Mouse (Mus musculus): ENCODE data around the gene Rxfp2. TPM values are rescaled to one million over a fixed set of nuclear protein-coding genes. Genes with fewer than 3 reads are reported as not detected.

Gene Rxfp2
- total and polyA plus RNA-seq, 2 experiments from 2014 or later = 0.31 to 0.73 TPM

DNA sequence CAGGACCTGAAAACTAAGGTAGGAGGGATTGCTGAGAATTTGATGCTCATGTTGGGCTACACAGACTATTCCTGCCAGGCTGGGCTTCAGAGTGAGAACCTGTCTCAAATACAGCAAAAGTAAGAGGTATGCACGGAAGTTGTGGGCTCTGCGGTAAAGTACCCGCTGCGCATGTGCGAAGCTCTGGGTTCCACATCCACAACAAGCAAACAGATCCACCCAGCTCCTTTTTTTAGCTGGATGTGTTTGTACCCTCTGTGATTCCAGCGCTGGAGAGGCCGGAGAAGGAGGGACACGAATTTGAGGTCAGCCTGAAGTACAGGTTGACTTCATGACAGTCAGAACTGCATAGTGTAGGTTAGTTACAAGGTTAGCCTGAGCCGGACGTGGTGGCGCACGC, 80.3 kb downstream of the Rxfp2 start:
- 93% methylated on average over 12 of the region's 12 CpGs for WGBS

GRCm38 (mm10) chr5:150101789-150102188, 83.3 kb downstream of the Rxfp2 start:
- H3K9me3 ChIP-seq (ENCODE audit: low read length) = no peaks in the 10 kb centered on the region
- no peak for TF ChIP-seq CTCF (IDR thresholded peaks at IDR 0.05; ENCODE audit: low read depth)
- ATAC-seq = no peak
- WGBS = 86% methylated on average over 11 of the region's 11 CpGs
- H3K27me3 ChIP-seq (ENCODE audit: insufficient read depth, low read length) = no peaks in the 10 kb centered on the region
- H3K9ac ChIP-seq (replicated peaks; ENCODE audit: low read length) = no peak overlapping the region
- H3K36me3 ChIP-seq (ENCODE audit: insufficient read depth, low read length) = no peaks in the 10 kb centered on the region
- DNase-seq (ENCODE audit: low spot score) = no peak
- H3K4me2 ChIP-seq (ENCODE audit: low read depth, low read length) = no peak overlapping the region
- no peak overlapping the region for H3K4me3 ChIP-seq (ENCODE audit: low read length)
- H3K4me1 ChIP-seq (ENCODE audit: insufficient read depth, low read length) = no peaks in the 10 kb centered on the region
- no peak overlapping the region for H3K27ac ChIP-seq

More for the DNA sequence above, 80.3 kb downstream of the Rxfp2 start:
- H3K27me3 ChIP-seq (ENCODE audit: insufficient read depth, low read length) = no peaks in the 10 kb centered on the region
- no peak overlapping the region for H3K27ac ChIP-seq
- H3K9me3 ChIP-seq (ENCODE audit: low read length) = no peaks in the 10 kb centered on the region
- no peak overlapping the region for H3K9ac ChIP-seq (replicated peaks; ENCODE audit: low read length)
- TF ChIP-seq CTCF (IDR thresholded peaks at IDR 0.05; ENCODE audit: low read depth) = no peak
- no peak overlapping the region for H3K4me3 ChIP-seq (ENCODE audit: low read length)
- no peak for DNase-seq (ENCODE audit: low spot score)
- no peak overlapping the region for H3K4me2 ChIP-seq (ENCODE audit: low read depth, low read length)
- H3K4me1 ChIP-seq (ENCODE audit: insufficient read depth, low read length) = no peaks in the 10 kb centered on the region
- ATAC-seq = no peak
- no peaks in the 10 kb centered on the region for H3K36me3 ChIP-seq (ENCODE audit: insufficient read depth, low read length)

DNA sequence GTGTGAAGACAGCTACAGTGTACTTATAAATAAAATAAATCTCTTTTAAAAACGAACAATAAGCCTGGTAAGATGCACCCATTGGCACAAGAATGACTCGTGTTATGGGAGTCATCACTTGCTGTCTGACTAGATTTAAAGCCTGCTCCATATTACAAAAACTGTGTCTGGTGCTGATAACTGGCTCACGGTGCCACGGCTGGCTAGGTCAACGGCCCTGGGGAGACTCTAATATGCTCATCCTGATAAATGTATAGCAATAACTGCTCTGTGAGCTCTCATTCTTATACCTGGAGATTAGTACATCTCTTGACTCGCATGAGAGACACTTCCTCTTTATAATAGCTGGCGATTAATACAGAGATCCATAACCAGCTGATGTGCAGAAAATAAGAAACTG, 87.9 kb downstream of the Rxfp2 start:
- Histone ChIP-seq H3K4me1 (ENCODE audit: insufficient read depth, low read length) (no peaks in the 10 kb centered on the region), H3K27me3 (ENCODE audit: insufficient read depth, low read length) (no peaks in the 10 kb centered on the region), H3K27ac (no peak overlapping the region), H3K4me2 (ENCODE audit: low read depth, low read length) (no peak overlapping the region), H3K36me3 (ENCODE audit: insufficient read depth, low read length) (no peaks in the 10 kb centered on the region), H3K9ac (replicated peaks; ENCODE audit: low read length) (no peak overlapping the region), H3K9me3 (ENCODE audit: low read length) (no peaks in the 10 kb centered on the region), H3K4me3 (ENCODE audit: low read length) (no peak overlapping the region)
- no peak for TF ChIP-seq CTCF (IDR thresholded peaks at IDR 0.05; ENCODE audit: low read depth)
- DNase-seq (ENCODE audit: low spot score) (no peak), ATAC-seq (no peak)
- WGBS = 90% methylated on average over 7 of the region's 7 CpGs

DNA sequence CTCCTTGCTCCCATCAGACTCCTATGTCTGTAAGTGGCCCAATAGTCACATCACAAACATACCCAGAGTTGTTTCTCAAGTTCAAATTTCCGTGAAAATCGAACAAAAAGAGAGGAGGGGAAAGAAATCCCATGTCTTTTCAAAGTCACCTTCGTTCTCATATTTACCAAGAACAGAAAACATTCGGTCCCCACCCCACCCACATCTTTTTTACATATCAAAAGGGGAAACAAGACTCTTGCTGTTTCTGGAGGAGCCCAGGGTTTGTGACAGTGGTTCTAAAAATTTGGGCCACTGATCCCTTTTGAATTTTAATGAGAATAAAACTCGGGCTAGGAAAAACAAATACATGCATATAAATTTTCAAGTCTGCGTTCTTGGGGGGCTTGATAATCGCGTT, 92.8 kb downstream of the Rxfp2 start:
- H3K36me3 ChIP-seq (ENCODE audit: insufficient read depth, low read length) = no peaks in the 10 kb centered on the region
- ATAC-seq (no peak), DNase-seq (ENCODE audit: low spot score) (no peak)
- H3K27ac ChIP-seq = no peak overlapping the region
- H3K4me2 ChIP-seq (ENCODE audit: low read depth, low read length) = no peak overlapping the region
- H3K9me3 ChIP-seq (ENCODE audit: low read length) = no peaks in the 10 kb centered on the region
- no peak overlapping the region for H3K9ac ChIP-seq (replicated peaks; ENCODE audit: low read length)
- TF ChIP-seq CTCF (IDR thresholded peaks at IDR 0.05; ENCODE audit: low read depth) = no peak
- WGBS = 36% methylated on average over 8 of the region's 8 CpGs
- H3K4me1 ChIP-seq (ENCODE audit: insufficient read depth, low read length) = peaks cover 8% of the 10 kb centered on the region; the same call in 1 of the 2 replicates
- H3K27me3 ChIP-seq (ENCODE audit: insufficient read depth, low read length) = no peaks in the 10 kb centered on the region
- no peak overlapping the region for H3K4me3 ChIP-seq (ENCODE audit: low read length)

DNA sequence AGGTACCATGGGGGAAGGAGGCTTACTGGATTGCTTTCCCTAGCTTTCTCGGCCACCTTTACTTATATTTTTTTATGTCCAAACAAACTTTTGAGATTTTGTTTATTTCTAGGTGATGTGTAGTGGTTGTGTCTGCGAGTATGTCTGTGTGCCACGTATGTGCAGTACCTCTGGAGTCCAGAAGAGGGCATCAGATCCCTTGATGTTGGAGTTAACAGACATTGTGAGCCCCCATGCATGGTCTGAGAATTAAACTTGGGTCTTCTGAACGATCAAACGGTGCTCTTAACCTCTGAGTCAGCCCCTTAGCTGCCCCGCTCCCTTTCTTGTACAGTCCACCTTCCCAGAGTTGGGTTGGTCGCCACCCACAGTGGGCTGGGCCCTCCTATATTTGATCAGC, 95.5 kb downstream of the Rxfp2 start:
- Histone ChIP-seq H3K4me2 (ENCODE audit: low read depth, low read length) (no peak overlapping the region), H3K4me3 (ENCODE audit: low read length) (no peak overlapping the region), H3K27me3 (ENCODE audit: insufficient read depth, low read length) (no peaks in the 10 kb centered on the region), H3K9ac (replicated peaks; ENCODE audit: low read length) (no peak overlapping the region), H3K4me1 (ENCODE audit: insufficient read depth, low read length) (peaks cover 8% of the 10 kb centered on the region), H3K27ac (no peak overlapping the region), H3K9me3 (ENCODE audit: low read length) (no peaks in the 10 kb centered on the region), H3K36me3 (ENCODE audit: insufficient read depth, low read length) (no peaks in the 10 kb centered on the region)
- peak; percentile 64 for TF ChIP-seq CTCF (IDR thresholded peaks at IDR 0.05; ENCODE audit: low read depth)
- ATAC-seq = no peak
- WGBS = 82% methylated on average over 7 of the region's 7 CpGs
- peak; percentile 40 for DNase-seq (ENCODE audit: low spot score)

GRCm38 (mm10) chr5:150114778-150115177, 96.3 kb downstream of the Rxfp2 start:
- no peak for TF ChIP-seq CTCF (IDR thresholded peaks at IDR 0.05; ENCODE audit: low read depth)
- WGBS = 84% methylated on average over 4 of the region's 4 CpGs
- H3K4me3 ChIP-seq (ENCODE audit: low read length) = no peak overlapping the region
- H3K36me3 ChIP-seq (ENCODE audit: insufficient read depth, low read length) = no peaks in the 10 kb centered on the region
- DNase-seq (ENCODE audit: low spot score) (no peak), ATAC-seq (no peak)
- no peak overlapping the region for H3K4me2 ChIP-seq (ENCODE audit: low read depth, low read length)
- no peaks in the 10 kb centered on the region for H3K9me3 ChIP-seq (ENCODE audit: low read length)
- peaks cover 8% of the 10 kb centered on the region for H3K4me1 ChIP-seq (ENCODE audit: insufficient read depth, low read length)
- H3K27ac ChIP-seq = no peak overlapping the region
- H3K27me3 ChIP-seq (ENCODE audit: insufficient read depth, low read length) = no peaks in the 10 kb centered on the region
- no peak overlapping the region for H3K9ac ChIP-seq (replicated peaks; ENCODE audit: low read length)

DNA sequence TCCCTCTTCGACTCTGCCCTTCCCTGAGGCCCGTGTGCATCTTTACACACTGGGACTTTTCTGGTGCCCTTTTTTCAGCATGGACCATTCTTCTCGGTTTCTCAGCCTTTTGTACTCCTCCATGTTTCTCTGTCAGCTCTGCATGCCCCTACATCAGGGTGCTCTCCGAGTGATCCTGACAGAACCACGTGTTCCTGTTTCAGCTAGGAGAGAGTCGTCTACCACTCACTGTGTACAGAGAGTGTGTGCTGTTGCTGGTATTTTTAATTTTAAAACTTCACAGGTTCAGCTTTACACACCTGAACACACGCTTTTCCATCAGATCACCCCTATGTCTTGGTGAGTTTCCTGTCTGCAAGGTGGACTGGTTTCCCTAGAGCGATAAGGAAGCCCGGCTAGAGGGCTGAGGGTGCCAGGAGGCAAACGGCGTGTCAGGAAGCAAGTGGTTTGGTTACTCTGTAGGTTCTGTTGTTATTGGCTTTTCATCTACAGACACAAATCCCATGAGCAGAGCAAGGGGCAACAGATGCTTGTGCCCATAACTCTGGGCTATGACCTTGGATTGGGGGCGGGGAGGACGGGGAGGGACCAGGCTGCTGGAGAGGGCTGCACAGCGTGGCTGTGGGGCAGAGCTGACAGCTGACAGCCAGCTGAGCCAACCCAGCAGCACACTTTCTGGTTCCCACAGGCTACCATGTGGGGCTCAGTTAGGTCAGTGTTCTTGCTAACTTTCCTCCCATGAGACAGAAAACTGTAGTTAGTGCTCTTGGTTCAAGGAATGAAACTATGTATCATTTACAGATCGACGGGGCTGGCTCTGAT, 97.0 kb downstream of the Rxfp2 start:
- Histone ChIP-seq H3K27ac (no peak overlapping the region), H3K4me3 (ENCODE audit: low read length) (no peak overlapping the region), H3K4me1 (ENCODE audit: insufficient read depth, low read length) (peaks cover 8% of the 10 kb centered on the region), H3K9ac (replicated peaks; ENCODE audit: low read length) (no peak overlapping the region), H3K4me2 (ENCODE audit: low read depth, low read length) (0 out of 2 replicates have a peak overlapping the region, but pooled peaks have one; percentile 21), H3K9me3 (ENCODE audit: low read length) (no peaks in the 10 kb centered on the region), H3K27me3 (ENCODE audit: insufficient read depth, low read length) (no peaks in the 10 kb centered on the region), H3K36me3 (ENCODE audit: insufficient read depth, low read length) (no peaks in the 10 kb centered on the region)
- ATAC-seq = peak; percentile 30
- no peak for TF ChIP-seq CTCF (IDR thresholded peaks at IDR 0.05; ENCODE audit: low read depth)
- WGBS = 31% methylated on average over 16 of the region's 16 CpGs
- DNase-seq (ENCODE audit: low spot score) = peak; percentile 44

All from hindbrain, postnatal 0 days (tissue).